Mouse (Mus musculus): ENCODE measurements around the gene Hnrnpd.

GRCm38 (mm10) chr5:99994166-99994565 is 15.4 kb upstream of the Hnrnpd start:
- TF ChIP-seq EP300 (IDR thresholded peaks at IDR 0.05; ENCODE audit: insufficient read depth, low read depth, low read length) = no peak
- no peak for TF ChIP-seq POLR2A (IDR thresholded peaks at IDR 0.05; ENCODE audit: insufficient read depth, low read depth, low read length)

Measured in heart, adult 2 months (tissue).